Mouse (Mus musculus) thymus, adult 2 months (tissue): ENCODE measurements around the gene Clic6. TPM values are rescaled to one million over a fixed set of nuclear protein-coding genes. Genes with fewer than 3 reads are reported as not detected.

Source experiments
- DNase-seq: peaks from one replicate; pipeline ENCODE4 v3.0.0; 2021
- H3K27ac ChIP-seq: fragments of 200-500 bp; 2 replicates; pipeline ENCODE4 v1.5.1; 2012; ENCODE audit warnings: low read length, control low read depth; ENCODE audit not compliant: control insufficient read depth, insufficient read depth
- H3K27me3 ChIP-seq: fragments of 200-500 bp; 2 replicates; pipeline ENCODE4 v1.6.1; 2012; ENCODE audit warnings: mild to moderate bottlenecking, low read length, moderate library complexity, mixed read lengths; ENCODE audit not compliant: control insufficient read depth, insufficient read depth
- H3K36me3 ChIP-seq: fragments of 200-500 bp; 2 replicates; pipeline ENCODE4 v1.6.1; 2012; ENCODE audit warnings: mild to moderate bottlenecking, low read length, moderate library complexity; ENCODE audit not compliant: control insufficient read depth, insufficient read depth
- H3K4me1 ChIP-seq: fragments of 200-500 bp; replicated peaks from 2 replicates; pipeline ENCODE4 v1.6.1; 2012; ENCODE audit warnings: low read length; ENCODE audit not compliant: control insufficient read depth, insufficient read depth
- H3K4me3 ChIP-seq: fragments of 200-500 bp; 2 replicates; pipeline ENCODE4 v1.5.1; 2012; ENCODE audit warnings: mild to moderate bottlenecking, low read length, control low read depth, moderate library complexity; ENCODE audit not compliant: control insufficient read depth, insufficient read depth
- CTCF ChIP-seq: fragments of 200-500 bp; IDR thresholded peaks from 2 replicates; pipeline ENCODE4 v1.5.1; 2012; ENCODE audit warnings: mild to moderate bottlenecking, control low read depth, low read length, moderate library complexity, borderline replicate concordance; ENCODE audit not compliant: control insufficient read depth, poor library complexity, insufficient read depth; ENCODE audit errors: extremely low read depth
- POLR2A ChIP-seq: fragments of 200-500 bp; IDR thresholded peaks from 2 replicates; pipeline ENCODE4 v1.6.1; 2012; ENCODE audit warnings: mild to moderate bottlenecking, low read length, control low read depth, moderate library complexity; ENCODE audit not compliant: control insufficient read depth, poor library complexity, insufficient read depth; ENCODE audit errors: extremely low read depth
- WGBS: fragments of 180-500 bp; shearing (Covaris S2); methylation state at CpG from one replicate; pipeline ENCODE4 v1.1.7; 2018; 5-methylcytosine and 5-hydroxymethylcytosine counted together
- polyA plus RNA-seq: library from polyadenylated mRNA; depleted of rRNA; stranded (reverse); fragments of >200 nt; gene quantifications from 2 replicates; pipeline ENCODE4 v1.2.3, GENCODE M21; 2012; rRNA removed

Gene Clic6
- polyA plus RNA-seq, 1 experiment = 0.22 TPM

DNA sequence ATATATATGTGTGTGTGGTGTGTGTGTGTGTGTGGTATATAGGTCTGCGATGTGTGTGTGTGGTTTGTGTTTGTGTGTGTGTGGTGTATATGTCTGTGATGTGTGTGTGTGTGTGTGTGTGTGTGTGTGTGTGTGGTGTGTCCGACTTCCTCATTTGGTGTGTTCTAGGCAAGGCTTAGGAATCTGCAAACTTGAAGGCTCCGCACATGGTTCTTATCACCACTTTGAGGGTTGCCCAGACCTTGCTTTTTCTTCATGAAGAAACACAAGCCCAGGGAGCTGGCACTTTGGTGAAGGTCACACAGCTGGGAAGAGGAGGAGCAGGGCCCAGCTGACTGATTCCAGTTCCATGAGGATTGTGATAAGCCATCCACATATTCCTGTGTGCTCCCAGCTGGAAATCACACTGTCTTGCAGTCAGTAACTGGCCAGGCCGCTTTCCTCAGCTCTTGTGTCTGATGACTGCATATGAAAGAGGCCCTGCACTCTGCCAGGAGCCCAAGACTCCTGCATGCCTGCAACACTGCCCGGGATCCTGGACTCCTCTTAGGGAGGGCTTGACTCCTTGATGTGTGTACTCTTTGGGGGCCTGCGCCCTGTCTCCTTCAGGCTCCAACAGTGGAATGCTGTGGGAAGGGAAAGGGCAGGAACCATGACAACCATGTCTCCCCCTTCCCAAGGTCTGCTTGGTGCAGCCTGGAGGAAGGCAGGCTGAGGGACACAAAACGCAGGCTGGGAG, 93.5 kb downstream of the Clic6 start:
- no peak for DNase-seq
- Histone ChIP-seq H3K4me1 (peaks cover 12% of the 10 kb centered on the region), H3K4me3 (no peak overlapping the region), H3K36me3 (no peaks in the 10 kb centered on the region), H3K27me3 (no peaks in the 10 kb centered on the region), H3K27ac (no peak overlapping the region)
- TF ChIP-seq POLR2A = no peak
- no peak for TF ChIP-seq CTCF
- WGBS = 91% methylated on average over 7 of the region's 7 CpGs

GRCm38 (mm10) chr16:92580981-92581380, 95.4 kb downstream of the Clic6 start:
- no peaks in the 10 kb centered on the region for H3K27me3 ChIP-seq
- TF ChIP-seq CTCF (no peak), POLR2A (no peak)
- 94% methylated on average over 10 of the region's 10 CpGs for WGBS

DNA sequence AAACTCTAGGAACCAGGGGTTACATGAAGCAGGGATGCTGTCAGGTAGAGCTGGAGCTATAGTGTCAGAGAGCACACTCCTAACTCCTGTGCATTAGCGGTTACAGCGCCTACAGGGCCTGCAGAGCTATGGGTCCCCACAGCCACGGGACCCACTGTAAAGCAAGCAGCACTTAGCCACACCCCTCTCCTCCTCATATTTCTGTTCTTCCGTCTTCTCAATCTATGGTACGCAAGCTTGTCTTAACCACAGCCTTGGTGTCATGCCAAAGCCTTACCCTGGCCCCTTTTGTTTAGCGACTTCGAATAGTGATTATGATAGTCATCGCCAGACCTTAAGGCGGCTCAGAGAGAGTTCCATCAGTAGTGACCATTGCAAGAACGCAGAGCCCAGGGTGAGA, 96.2 kb downstream of the Clic6 start:
- WGBS = 18% methylated on average over 10 of the region's 10 CpGs
- Histone ChIP-seq H3K27me3 (no peaks in the 10 kb centered on the region), H3K27ac (no peak overlapping the region)

More at GRCm38 (mm10) chr16:92580981-92581380, 95.4 kb downstream of the Clic6 start:
- DNase-seq = no peak
- Histone ChIP-seq H3K4me1 (peaks cover 12% of the 10 kb centered on the region), H3K36me3 (no peaks in the 10 kb centered on the region), H3K27ac (no peak overlapping the region), H3K4me3 (no peak overlapping the region)

GRCm38 (mm10) chr16:92587836-92588235, 102.3 kb downstream of the Clic6 start:
- no peak for TF ChIP-seq CTCF
- TF ChIP-seq POLR2A = no peak
- no peaks in the 10 kb centered on the region for H3K36me3 ChIP-seq
- H3K4me1 ChIP-seq = no peaks in the 10 kb centered on the region
- H3K4me3 ChIP-seq = no peak overlapping the region
- WGBS = 98% methylated on average over 4 of the region's 4 CpGs
- DNase-seq = no peak
- no peak overlapping the region for H3K27ac ChIP-seq
- H3K27me3 ChIP-seq = no peaks in the 10 kb centered on the region

More for the DNA sequence above, 96.2 kb downstream of the Clic6 start:
- H3K4me1 ChIP-seq = peaks cover 12% of the 10 kb centered on the region
- no peak for TF ChIP-seq POLR2A
- TF ChIP-seq CTCF = no peak
- no peaks in the 10 kb centered on the region for H3K36me3 ChIP-seq
- H3K4me3 ChIP-seq = no peak overlapping the region
- no peak for DNase-seq

Other genes starting within 250 kb of the Clic6 start
- gene Kcne2, start 193.3 kb upstream of the Clic6 start, polyA plus RNA-seq = 0.15 TPM in 1 of 2 replicates, not detected in the other
- 28.9 and 34.6 TPM in 2 replicates for gene Smim11, start 184.4 kb upstream of the Clic6 start, polyA plus RNA-seq
- 0.03 TPM in 1 of 2 replicates, not detected in the other for gene Fam243, start 164.3 kb upstream of the Clic6 start, polyA plus RNA-seq
- gene Kcne1, start 126.3 kb upstream of the Clic6 start, polyA plus RNA-seq = 0.04 and 1.5 TPM in 2 replicates
- 10.7 and 13.8 TPM in 2 replicates for gene Rcan1, start 14.9 kb upstream of the Clic6 start, polyA plus RNA-seq